Mouse (Mus musculus): ENCODE data around the gene Zkscan6. TPM values are rescaled to one million over a fixed set of nuclear protein-coding genes. Genes with fewer than 3 reads are reported as not detected.

Zkscan6 gene
- polyA plus RNA-seq, 1 experiment = 12.4 TPM

GRCm38 (mm10) chr11:65838999-65839398, 32.0 kb downstream of the Zkscan6 start:
- Histone ChIP-seq H3K4me1 (ENCODE audit: control insufficient read depth, insufficient read depth, low read length) (0 out of 2 replicates have a peak, but pooled peaks cover 2% of the 10 kb centered on the region), H3K4me3 (ENCODE audit: insufficient read depth, low read length) (no peak overlapping the region), H3K27ac (ENCODE audit: insufficient read depth, low read length) (no peak overlapping the region)
- no peak for TF ChIP-seq POLR2A (IDR thresholded peaks at IDR 0.05; ENCODE audit: extremely low read depth, insufficient read depth, low read length)

GRCm38 (mm10) chr11:65846446-65846845, 39.5 kb downstream of the Zkscan6 start:
- H3K4me1 ChIP-seq (ENCODE audit: control insufficient read depth, insufficient read depth, low read length) = no peaks in the 10 kb centered on the region
- H3K4me3 ChIP-seq (ENCODE audit: insufficient read depth, low read length) = no peak overlapping the region
- no peak for TF ChIP-seq CTCF (IDR thresholded peaks at IDR 0.05; ENCODE audit: extremely low read depth, insufficient read depth, low read length)
- TF ChIP-seq POLR2A (IDR thresholded peaks at IDR 0.05; ENCODE audit: extremely low read depth, insufficient read depth, low read length) = no peak
- H3K27ac ChIP-seq (ENCODE audit: insufficient read depth, low read length) = no peak overlapping the region

- Histone ChIP-seq H3K4me1 (ENCODE audit: control insufficient read depth, insufficient read depth, low read length) (no peaks in the 10 kb centered on the region), H3K27ac (ENCODE audit: insufficient read depth, low read length) (no peak overlapping the region), H3K4me3 (ENCODE audit: insufficient read depth, low read length) (no peak overlapping the region)
- TF ChIP-seq CTCF (IDR thresholded peaks at IDR 0.05; ENCODE audit: extremely low read depth, insufficient read depth, low read length) (0 out of 2 replicates have a peak, but pooled peaks have one; percentile 14), POLR2A (IDR thresholded peaks at IDR 0.05; ENCODE audit: extremely low read depth, insufficient read depth, low read length) (no peak)
Observed at GRCm38 (mm10) chr11:65852066-65852465, 45.1 kb downstream of the Zkscan6 start.

GRCm38 (mm10) chr11:65861476-65861875, 54.5 kb downstream of the Zkscan6 start:
- Histone ChIP-seq H3K27ac (ENCODE audit: insufficient read depth, low read length) (no peak overlapping the region), H3K4me3 (ENCODE audit: insufficient read depth, low read length) (no peak overlapping the region), H3K4me1 (ENCODE audit: control insufficient read depth, insufficient read depth, low read length) (no peaks in the 10 kb centered on the region)
- TF ChIP-seq CTCF (IDR thresholded peaks at IDR 0.05; ENCODE audit: extremely low read depth, insufficient read depth, low read length) (no peak), POLR2A (IDR thresholded peaks at IDR 0.05; ENCODE audit: extremely low read depth, insufficient read depth, low read length) (no peak)

- Histone ChIP-seq H3K27ac (ENCODE audit: insufficient read depth, low read length) (no peak overlapping the region), H3K4me3 (ENCODE audit: insufficient read depth, low read length) (no peak overlapping the region), H3K4me1 (ENCODE audit: control insufficient read depth, insufficient read depth, low read length) (no peaks in the 10 kb centered on the region)
- TF ChIP-seq POLR2A (IDR thresholded peaks at IDR 0.05; ENCODE audit: extremely low read depth, insufficient read depth, low read length) (no peak), CTCF (IDR thresholded peaks at IDR 0.05; ENCODE audit: extremely low read depth, insufficient read depth, low read length) (no peak)
Observed at GRCm38 (mm10) chr11:65877146-65877775, 70.3 kb downstream of the Zkscan6 start.

Other genes with a start within 250 kb of the Zkscan6 start
- 130 and 137 TPM in 2 replicates for gene Map2k4, start 18.9 kb upstream of the Zkscan6 start, polyA plus RNA-seq (2012; rRNA removed)